Mouse (Mus musculus): ENCODE measurements around the gene Smyd3. TPM values are rescaled to one million over a fixed set of nuclear protein-coding genes. Genes with fewer than 3 reads are reported as not detected.

Gene Smyd3
- polyA plus RNA-seq, 1 experiment, result 10.6 TPM

DNA sequence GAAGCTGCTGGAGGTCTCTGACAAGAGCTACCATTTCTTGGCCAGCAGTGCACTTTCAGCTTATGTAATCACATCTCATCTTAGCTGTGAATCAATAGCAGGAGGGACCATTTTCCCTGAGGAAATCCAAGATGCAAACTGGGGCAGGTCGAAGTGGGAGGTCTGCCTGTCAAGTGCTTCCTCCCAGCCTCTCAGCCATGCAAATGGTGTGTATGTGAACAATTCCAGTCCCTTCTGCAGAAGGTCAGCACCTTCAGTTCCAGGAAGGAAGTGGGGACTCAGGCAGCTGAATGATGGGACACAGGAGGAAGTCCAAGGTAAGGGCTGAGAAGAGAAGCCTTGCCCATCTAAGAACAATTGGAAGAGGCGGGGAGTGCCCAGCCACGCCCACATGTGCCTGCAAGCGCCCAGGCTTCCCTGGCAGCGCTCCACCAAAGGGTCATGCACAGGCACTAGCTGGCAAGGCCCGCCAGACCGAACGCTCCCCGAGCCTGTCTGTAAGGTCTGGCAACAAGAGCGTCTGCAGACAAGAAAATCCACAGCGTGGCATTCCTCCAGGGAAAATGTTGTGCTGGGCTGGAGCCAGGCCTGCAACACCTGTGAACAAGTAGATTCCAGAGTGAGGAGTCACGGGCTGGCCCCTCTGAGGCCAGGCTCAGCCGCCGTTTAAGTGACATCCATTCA, 381.2 kb downstream of the Smyd3 start:
- Histone ChIP-seq H3K79me2 (ENCODE audit: control insufficient read depth, insufficient read depth) (no peaks in the 10 kb centered on the region), H3K79me3 (ENCODE audit: low read depth) (no peaks in the 10 kb centered on the region), H3ac (ENCODE audit: control insufficient read depth, insufficient read length, low read depth) (no peak overlapping the region), H3K4me3 (ENCODE audit: insufficient read depth, poor library complexity, severe bottlenecking) (no peak overlapping the region), H3K27me3 (ENCODE audit: control insufficient read depth, insufficient read depth, insufficient read length) (no peaks in the 10 kb centered on the region), H3K36me3 (ENCODE audit: control insufficient read depth, insufficient read depth) (no peaks in the 10 kb centered on the region)
- TF ChIP-seq FOSL1 (IDR thresholded peaks at IDR 0.05; ENCODE audit: insufficient read depth, low read length, poor library complexity, severe bottlenecking), result no peak
- no peak for TF ChIP-seq CTCF (IDR thresholded peaks at IDR 0.05; ENCODE audit: control insufficient read depth, insufficient read depth, insufficient read length)
- TF ChIP-seq CEBPB (IDR thresholded peaks at IDR 0.05; ENCODE audit: low read depth), result no peak
- no peak for TF ChIP-seq MAX (IDR thresholded peaks at IDR 0.05)
- no peak for TF ChIP-seq MYOG (IDR thresholded peaks at IDR 0.05; ENCODE audit: control insufficient read depth, extremely low read depth, insufficient read length)

DNA sequence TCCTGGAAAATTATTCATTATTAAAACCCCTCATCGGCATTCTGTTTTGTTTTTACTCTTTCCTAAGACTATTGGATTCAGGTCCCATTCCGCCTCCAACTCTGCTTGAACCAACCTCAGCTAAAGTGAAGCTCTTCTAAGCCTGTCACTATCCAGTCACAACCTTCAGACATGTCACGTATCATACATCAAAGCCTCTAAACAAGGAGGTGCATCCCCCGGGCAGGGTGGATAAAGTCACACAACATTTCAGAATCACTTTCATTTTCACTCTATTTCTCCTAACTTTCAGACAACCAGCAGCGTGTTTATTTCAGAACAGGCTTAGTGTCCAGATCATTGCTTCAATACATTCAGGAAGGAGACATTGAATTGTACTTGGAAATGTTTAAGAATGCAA, 387.8 kb downstream of the Smyd3 start:
- Histone ChIP-seq H3ac (ENCODE audit: control insufficient read depth, insufficient read length, low read depth) (no peak overlapping the region), H3K27me3 (ENCODE audit: control insufficient read depth, insufficient read depth, insufficient read length) (no peaks in the 10 kb centered on the region), H3K79me3 (ENCODE audit: low read depth) (no peaks in the 10 kb centered on the region), H3K79me2 (ENCODE audit: control insufficient read depth, insufficient read depth) (no peaks in the 10 kb centered on the region), H3K36me3 (ENCODE audit: control insufficient read depth, insufficient read depth) (no peaks in the 10 kb centered on the region), H3K4me3 (ENCODE audit: insufficient read depth, poor library complexity, severe bottlenecking) (no peak overlapping the region)
- no peak for TF ChIP-seq FOSL1 (IDR thresholded peaks at IDR 0.05; ENCODE audit: insufficient read depth, low read length, poor library complexity, severe bottlenecking)
- no peak for TF ChIP-seq CEBPB (IDR thresholded peaks at IDR 0.05; ENCODE audit: low read depth)
- TF ChIP-seq MYOD1 (IDR thresholded peaks at IDR 0.05; ENCODE audit: control insufficient read depth, insufficient read length, low read depth), result no peak
- TF ChIP-seq USF1 (IDR thresholded peaks at IDR 0.05; ENCODE audit: low read depth), result no peak
- TF ChIP-seq CTCF (IDR thresholded peaks at IDR 0.05; ENCODE audit: control insufficient read depth, insufficient read depth, insufficient read length), result no peak
- no peak for TF ChIP-seq MAX (IDR thresholded peaks at IDR 0.05)
- no peak for TF ChIP-seq MYOG (IDR thresholded peaks at IDR 0.05; ENCODE audit: control insufficient read depth, extremely low read depth, insufficient read length)

GRCm38 (mm10) chr1:179126287-179126686, 391.6 kb downstream of the Smyd3 start:
- H3K79me2 ChIP-seq (ENCODE audit: control insufficient read depth, insufficient read depth), result no peaks in the 10 kb centered on the region

GRCm38 (mm10) chr1:179122476-179123229, 395.2 kb downstream of the Smyd3 start:
- Histone ChIP-seq H3ac (ENCODE audit: control insufficient read depth, insufficient read length, low read depth) (no peak overlapping the region), H3K36me3 (ENCODE audit: control insufficient read depth, insufficient read depth) (no peaks in the 10 kb centered on the region), H3K4me3 (ENCODE audit: insufficient read depth, poor library complexity, severe bottlenecking) (no peak overlapping the region), H3K79me3 (ENCODE audit: low read depth) (no peaks in the 10 kb centered on the region), H3K79me2 (ENCODE audit: control insufficient read depth, insufficient read depth) (no peaks in the 10 kb centered on the region), H3K27me3 (ENCODE audit: control insufficient read depth, insufficient read depth, insufficient read length) (no peaks in the 10 kb centered on the region)
- TF ChIP-seq MYOG (IDR thresholded peaks at IDR 0.05; ENCODE audit: control insufficient read depth, extremely low read depth, insufficient read length) (no peak), FOSL1 (IDR thresholded peaks at IDR 0.05; ENCODE audit: insufficient read depth, low read length, poor library complexity, severe bottlenecking) (no peak), MAX (IDR thresholded peaks at IDR 0.05) (no peak), CEBPB (IDR thresholded peaks at IDR 0.05; ENCODE audit: low read depth) (no peak), MYOD1 (IDR thresholded peaks at IDR 0.05; ENCODE audit: control insufficient read depth, insufficient read length, low read depth) (no peak), CTCF (IDR thresholded peaks at IDR 0.05; ENCODE audit: control insufficient read depth, insufficient read depth, insufficient read length) (no peak), USF1 (IDR thresholded peaks at IDR 0.05; ENCODE audit: low read depth) (no peak)

More at GRCm38 (mm10) chr1:179126287-179126686, 391.6 kb downstream of the Smyd3 start:
- Histone ChIP-seq H3ac (ENCODE audit: control insufficient read depth, insufficient read length, low read depth) (no peak overlapping the region), H3K79me3 (ENCODE audit: low read depth) (no peaks in the 10 kb centered on the region), H3K4me3 (ENCODE audit: insufficient read depth, poor library complexity, severe bottlenecking) (no peak overlapping the region), H3K27me3 (ENCODE audit: control insufficient read depth, insufficient read depth, insufficient read length) (no peaks in the 10 kb centered on the region), H3K36me3 (ENCODE audit: control insufficient read depth, insufficient read depth) (no peaks in the 10 kb centered on the region)
- no peak for TF ChIP-seq MYOG (IDR thresholded peaks at IDR 0.05; ENCODE audit: control insufficient read depth, extremely low read depth, insufficient read length)
- no peak for TF ChIP-seq MAX (IDR thresholded peaks at IDR 0.05)
- TF ChIP-seq FOSL1 (IDR thresholded peaks at IDR 0.05; ENCODE audit: insufficient read depth, low read length, poor library complexity, severe bottlenecking), result no peak
- TF ChIP-seq CTCF (IDR thresholded peaks at IDR 0.05; ENCODE audit: control insufficient read depth, insufficient read depth, insufficient read length), result no peak
- no peak for TF ChIP-seq MYOD1 (IDR thresholded peaks at IDR 0.05; ENCODE audit: control insufficient read depth, insufficient read length, low read depth)
- no peak for TF ChIP-seq CEBPB (IDR thresholded peaks at IDR 0.05; ENCODE audit: low read depth)
- no peak for TF ChIP-seq USF1 (IDR thresholded peaks at IDR 0.05; ENCODE audit: low read depth)

- H3K4me3 ChIP-seq (ENCODE audit: insufficient read depth, poor library complexity, severe bottlenecking), result no peak overlapping the region
- no peaks in the 10 kb centered on the region for H3K79me3 ChIP-seq (ENCODE audit: low read depth)
- no peaks in the 10 kb centered on the region for H3K36me3 ChIP-seq (ENCODE audit: control insufficient read depth, insufficient read depth)
- H3K79me2 ChIP-seq (ENCODE audit: control insufficient read depth, insufficient read depth), result no peaks in the 10 kb centered on the region
- TF ChIP-seq MAX (IDR thresholded peaks at IDR 0.05), result no peak
- no peak for TF ChIP-seq FOSL1 (IDR thresholded peaks at IDR 0.05; ENCODE audit: insufficient read depth, low read length, poor library complexity, severe bottlenecking)
- no peak for TF ChIP-seq CEBPB (IDR thresholded peaks at IDR 0.05; ENCODE audit: low read depth)
- TF ChIP-seq MYOD1 (IDR thresholded peaks at IDR 0.05; ENCODE audit: control insufficient read depth, insufficient read length, low read depth), result no peak
- TF ChIP-seq CTCF (IDR thresholded peaks at IDR 0.05; ENCODE audit: control insufficient read depth, insufficient read depth, insufficient read length), result no peak
- no peak for TF ChIP-seq USF1 (IDR thresholded peaks at IDR 0.05; ENCODE audit: low read depth)
- no peak for TF ChIP-seq MYOG (IDR thresholded peaks at IDR 0.05; ENCODE audit: control insufficient read depth, extremely low read depth, insufficient read length)
- H3ac ChIP-seq (ENCODE audit: control insufficient read depth, insufficient read length, low read depth), result no peak overlapping the region
- no peaks in the 10 kb centered on the region for H3K27me3 ChIP-seq (ENCODE audit: control insufficient read depth, insufficient read depth, insufficient read length)
Observed at GRCm38 (mm10) chr1:179120217-179120966, 397.4 kb downstream of the Smyd3 start.

All from C2C12 (cell line).